Comparison of ENCODE assay signal across 17 mouse cellular contexts in the genomic region with DNA sequence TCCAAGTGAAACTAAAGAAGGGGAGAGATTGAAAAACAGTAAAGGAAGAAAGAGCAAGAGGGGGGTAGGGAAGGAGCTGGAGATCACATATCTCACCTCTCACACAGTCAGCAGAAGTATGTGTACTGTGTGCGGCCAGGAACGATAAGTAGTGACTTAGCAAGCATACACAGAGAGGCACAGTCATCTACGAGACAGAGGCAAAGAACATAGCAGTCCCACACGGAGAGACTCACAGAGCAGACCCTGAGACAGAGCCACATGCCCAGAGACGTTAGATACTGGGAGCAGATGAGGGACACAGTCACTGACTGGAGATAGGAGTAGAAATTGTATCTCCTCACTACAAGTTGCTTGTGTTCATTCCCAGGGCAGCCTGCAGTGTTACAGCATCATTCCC. TPM values are rescaled to one million over a fixed set of nuclear protein-coding genes. Genes with fewer than 3 reads are reported as not detected.
DNase-seq lines count a peak whose midpoint lies in the region; ATAC-seq and TF ChIP-seq lines count a peak whose summit lies in the region.
"Had no signal": no experiment of that assay in that cellular context is flagged by ENCODE, and none has a peak within 500 bp of the region (broad histone marks: within the 10 kb centered on the region; RNA-seq: fewer than 3 reads in every experiment).

No protein-coding gene starts in this region.

- no peak overlapping the region for H3K4me2 ChIP-seq in heart, postnatal 0 days (ENCODE audit: low read depth, low read length)
- H3K4me2 ChIP-seq in liver, embryonic 15.5 days = peak overlapping the region; percentile 79
- no peak overlapping the region for H3K4me2 ChIP-seq in forebrain, embryonic 12.5 days
- H3K4me2 ChIP-seq: hindbrain, embryonic 12.5 days had no signal

- peak overlapping the region; percentile 28; the same call in 1 of the 2 replicates for H3K27ac ChIP-seq in heart, postnatal 0 days (ENCODE audit: low read depth)
- peak overlapping the region; percentile 84 for H3K27ac ChIP-seq in MEL (ENCODE audit: control insufficient read depth, low read depth, low read length)
- H3K27ac ChIP-seq in liver, embryonic 15.5 days (replicated peaks) = peak overlapping the region; percentile 97
- no peak overlapping the region for H3K27ac ChIP-seq in forebrain, embryonic 12.5 days
- H3K27ac ChIP-seq: hindbrain, embryonic 12.5 days had no signal

- 31% methylated on average over 5 of the region's 5 CpGs for WGBS in heart, postnatal 0 days
- 9% methylated on average over 5 of the region's 5 CpGs for WGBS in liver, embryonic 15.5 days (ENCODE audit: insufficient replicate concordance)
- WGBS in forebrain, embryonic 12.5 days = 79% methylated on average over 5 of the region's 5 CpGs

- no peak for TF ChIP-seq RAD21 in MEL (IDR thresholded peaks at IDR 0.05; ENCODE audit: low read depth, low read length)

- no peak for DNase-seq in heart, postnatal 0 days (ENCODE audit: low spot score)
- no peak for DNase-seq in heart, adult 9 months (ENCODE audit: low spot score in 2 of 2)
- peak; percentile 92 for DNase-seq in MEL (ENCODE audit: low read depth, low spot score)
- no peak for DNase-seq in right cerebral cortex, postnatal 36 days (ENCODE audit: low spot score in 2 of 2)
- DNase-seq in kidney, adult 11 months = no peak
- DNase-seq: cerebellum, postnatal 14 days; forebrain, postnatal 0 days; gastrocnemius, postnatal 10 days; kidney, adult 9 months; lung, postnatal 36 days; right cerebral cortex, postnatal 25 days had no signal

- H3K36me3 ChIP-seq in heart, postnatal 0 days (replicated peaks; ENCODE audit: control insufficient read depth, insufficient read depth, low read length) = no peaks in the 10 kb centered on the region
- peaks cover 16 to 81% of the 10 kb centered on the region in 2 experiments for H3K36me3 ChIP-seq in MEL (ENCODE audit: control insufficient read depth in 1 of 2, insufficient read depth in 2 of 2, low read length in 2 of 2)
- H3K36me3 ChIP-seq in liver, embryonic 15.5 days (replicated peaks) = peaks cover 27% of the 10 kb centered on the region
- H3K36me3 ChIP-seq in forebrain, embryonic 12.5 days (replicated peaks) = no peaks in the 10 kb centered on the region
- H3K36me3 ChIP-seq: hindbrain, embryonic 12.5 days had no signal

- TF ChIP-seq POLR2A in MEL (IDR thresholded peaks at IDR 0.05; ENCODE audit: control insufficient read depth in 1 of 2, insufficient read depth in 1 of 2, low read depth in 1 of 2, low read length in 2 of 2, poor library complexity in 1 of 2) = peak; percentile 17 to 65; a peak in 2 of 4 replicates

- ATAC-seq in heart, postnatal 0 days (ENCODE audit: insufficient read depth, low read depth) = no peak
- ATAC-seq in erythroblast, adult 5-6 weeks (replicated peaks; ENCODE audit: low FRiP score, poor library complexity, severe bottlenecking) = peak; percentile 65
- peak; percentile 92 for ATAC-seq in liver, embryonic 15.5 days (ENCODE audit: insufficient read depth)
- no peak for ATAC-seq in forebrain, embryonic 12.5 days (ENCODE audit: low FRiP score)
- ATAC-seq: CD4-positive, CD25-positive, alpha-beta regulatory T cell, adult 4 months; forebrain, postnatal 0 days; Patski had no signal

- H3K79me2 ChIP-seq in MEL (ENCODE audit: control insufficient read depth, insufficient read depth, low read length, poor library complexity) = peaks cover 54% of the 10 kb centered on the region

- no peak overlapping the region for H3K9ac ChIP-seq in heart, postnatal 0 days (replicated peaks; ENCODE audit: low read depth, low read length)
- peak overlapping the region; percentile 50 for H3K9ac ChIP-seq in MEL (ENCODE audit: control insufficient read depth, low read depth, low read length, poor library complexity, severe bottlenecking)
- H3K9ac ChIP-seq in liver, embryonic 15.5 days = peak overlapping the region; percentile 53
- no peak overlapping the region for H3K9ac ChIP-seq in forebrain, embryonic 12.5 days
- H3K9ac ChIP-seq: forebrain, postnatal 0 days; hindbrain, embryonic 12.5 days had no signal

- no peaks in the 10 kb centered on the region for H3K9me3 ChIP-seq in heart, postnatal 0 days (replicated peaks; ENCODE audit: control insufficient read depth, low read length)
- H3K9me3 ChIP-seq in MEL (replicated peaks; ENCODE audit: insufficient read depth, low read length) = no peaks in the 10 kb centered on the region
- H3K9me3 ChIP-seq in liver, embryonic 15.5 days (replicated peaks) = no peaks in the 10 kb centered on the region
- no peaks in the 10 kb centered on the region for H3K9me3 ChIP-seq in forebrain, embryonic 12.5 days
- H3K9me3 ChIP-seq: hindbrain, embryonic 12.5 days had no signal

- no peak for TF ChIP-seq CTCF in heart, postnatal 0 days (IDR thresholded peaks at IDR 0.05; ENCODE audit: low read depth)
- no peak for TF ChIP-seq CTCF in MEL (IDR thresholded peaks at IDR 0.05 in 2 of 3, conservative IDR thresholded peaks at IDR 0.05 in 1 of 3; ENCODE audit: control insufficient read depth in 1 of 3, insufficient read depth in 1 of 3, low read depth in 2 of 3, low read length in 3 of 3, poor library complexity in 1 of 3, severe bottlenecking in 1 of 3)

- no peaks in the 10 kb centered on the region for H3K27me3 ChIP-seq in heart, postnatal 0 days (ENCODE audit: control insufficient read depth, insufficient read depth, low read length)
- H3K27me3 ChIP-seq in MEL (ENCODE audit: control insufficient read depth in 1 of 2, insufficient read depth in 2 of 2, low read length in 2 of 2) = no peaks in the 10 kb centered on the region
- H3K27me3 ChIP-seq in liver, embryonic 15.5 days = no peaks in the 10 kb centered on the region
- H3K27me3 ChIP-seq in forebrain, embryonic 12.5 days = no peaks in the 10 kb centered on the region
- H3K27me3 ChIP-seq: hindbrain, embryonic 12.5 days; Patski had no signal

- H3K4me1 ChIP-seq in heart, postnatal 0 days (ENCODE audit: control insufficient read depth, insufficient read depth) = peaks cover 37% of the 10 kb centered on the region
- H3K4me1 ChIP-seq in MEL (ENCODE audit: control insufficient read depth in 1 of 2, insufficient read depth in 2 of 2, low read length in 2 of 2) = peaks cover 55 to 73% of the 10 kb centered on the region in 2 experiments
- H3K4me1 ChIP-seq in liver, embryonic 15.5 days (replicated peaks) = peaks cover 88% of the 10 kb centered on the region
- peaks cover 5% of the 10 kb centered on the region for H3K4me1 ChIP-seq in forebrain, embryonic 12.5 days

- H3K4me3 ChIP-seq in heart, postnatal 0 days (ENCODE audit: low read depth, low read length) = no peak overlapping the region
- H3K4me3 ChIP-seq in MEL (ENCODE audit: control insufficient read depth in 1 of 2, insufficient read depth in 1 of 2, low read depth in 2 of 2, low read length in 2 of 2) = peak overlapping the region in 1 of 2 experiments; percentile 6; a peak in 1 of 4 replicates
- H3K4me3 ChIP-seq in liver, embryonic 15.5 days (replicated peaks) = peak overlapping the region; percentile 19
- no peak overlapping the region for H3K4me3 ChIP-seq in forebrain, embryonic 12.5 days (replicated peaks)
- H3K4me3 ChIP-seq: hindbrain, embryonic 12.5 days had no signal

- no peak for TF ChIP-seq EP300 in heart, postnatal 0 days (IDR thresholded peaks at IDR 0.05; ENCODE audit: low read depth)
- peak; percentile 83 to 89 for TF ChIP-seq EP300 in MEL (IDR thresholded peaks at IDR 0.05; ENCODE audit: low read depth in 1 of 2, low read length in 2 of 2)

TF ChIP-seq in MEL, 35 proteins besides CTCF, POLR2A, EP300 and RAD21 (continues in another document):
- TF ChIP-seq MAZ (IDR thresholded peaks at IDR 0.05; ENCODE audit: low read depth, low read length) (no peak), POLR2AphosphoS2 (IDR thresholded peaks at IDR 0.05; ENCODE audit: low read length) (no peak), BHLHE40 (IDR thresholded peaks at IDR 0.05; ENCODE audit: borderline replicate concordance, low read depth, low read length) (no peak), SMC3 (IDR thresholded peaks at IDR 0.05; ENCODE audit: low read depth, low read length) (no peak), ZKSCAN1 (IDR thresholded peaks at IDR 0.05; ENCODE audit: low read depth, low read length) (no peak), SIN3A (IDR thresholded peaks at IDR 0.05; ENCODE audit: low read length) (peak; percentile 61), USF2 (IDR thresholded peaks at IDR 0.05; ENCODE audit: borderline replicate concordance in 1 of 2, insufficient read depth in 1 of 2, low read depth in 1 of 2, low read length in 2 of 2) (no peak), TCF12 (IDR thresholded peaks at IDR 0.05; ENCODE audit: low read depth, low read length) (peak; percentile 86), GABPA (IDR thresholded peaks at IDR 0.05; ENCODE audit: low read depth, low read length) (no peak), TAL1 (IDR thresholded peaks at IDR 0.05; ENCODE audit: low read length) (peak; percentile 65), ETS1 (IDR thresholded peaks at IDR 0.05; ENCODE audit: low read depth, low read length) (peak; percentile 92), MAX (IDR thresholded peaks at IDR 0.05; ENCODE audit: low read length) (0 out of 2 replicates have a peak, but pooled peaks have one; percentile 23)

RNA-seq across cellular contexts. Expression of gene Dapp1, which starts 9.1 kb away (rescaled TPM):
- total RNA-seq in heart, postnatal 0 days (2014; rRNA removed; ENCODE audit: low replicate concordance) = 11.8 and 16.1 TPM in 2 replicates
- polyA plus RNA-seq in heart, postnatal 0 days (2015; fragmentation: Nextera tagmentation; extraction: Ambion mirVana) = 11.1 and 11.8 TPM in 2 replicates
- total RNA-seq in MEL (2012; rRNA removed) = 45.7 and 59.0 TPM in 2 replicates
- 10 to 100 TPM; 67.3 to 91.5 TPM for polyA plus RNA-seq in MEL (2012; ENCODE audit: insufficient read depth in 1 of 2, insufficient read length in 2 of 2, low read depth in 1 of 2, low replicate concordance in 2 of 2, missing spikeins in 1 of 2)
- total RNA-seq in erythroblast, adult 5-6 weeks (2015; ENCODE audit: low replicate concordance) = 18.3 and 27.6 TPM in 2 replicates
- total RNA-seq in erythroblast, adult 5-6 weeks (2017; ENCODE audit: low replicate concordance) = 21.5 and 34.1 TPM in 2 replicates
- polyA plus RNA-seq in liver, embryonic 15.5 days (2015; fragmentation: Nextera tagmentation; extraction: Ambion mirVana) = 10.5 and 12.0 TPM in 2 replicates
- 3.8 and 5.5 TPM in 2 replicates for polyA plus RNA-seq in forebrain, embryonic 12.5 days (2016; fragmentation: Nextera tagmentation; extraction: Ambion mirVana)

RNA-seq across cellular contexts. Expression of gene Lamtor3, which starts 53.9 kb away (rescaled TPM):
- total RNA-seq in heart, postnatal 0 days (2014; rRNA removed; ENCODE audit: low replicate concordance) = 62.6 and 125 TPM in 2 replicates
- polyA plus RNA-seq in heart, postnatal 0 days (2015; fragmentation: Nextera tagmentation; extraction: Ambion mirVana) = 137 and 138 TPM in 2 replicates
- total RNA-seq in MEL (2012; rRNA removed) = 73.3 and 77.5 TPM in 2 replicates
- 10 to 100 TPM in 1 of 2 experiments, not detected in 1; 88.3 TPM for polyA plus RNA-seq in MEL (2012; ENCODE audit: insufficient read depth in 1 of 2, insufficient read length in 2 of 2, low read depth in 1 of 2, low replicate concordance in 2 of 2, missing spikeins in 1 of 2)
- 31.6 and 47.8 TPM in 2 replicates for total RNA-seq in erythroblast, adult 5-6 weeks (2015; ENCODE audit: low replicate concordance)
- total RNA-seq in erythroblast, adult 5-6 weeks (2017; ENCODE audit: low replicate concordance) = 45.0 and 49.3 TPM in 2 replicates
- 52.1 and 53.8 TPM in 2 replicates for polyA plus RNA-seq in liver, embryonic 15.5 days (2015; fragmentation: Nextera tagmentation; extraction: Ambion mirVana)
- 103 and 106 TPM in 2 replicates for polyA plus RNA-seq in forebrain, embryonic 12.5 days (2016; fragmentation: Nextera tagmentation; extraction: Ambion mirVana)

Comparison
In these comparisons a context has a peak if more than half of its experiments do, and no peak if none do; other contexts are left out.
1. ATAC-seq: peak in erythroblast, adult 5-6 weeks (single experiment) and liver, embryonic 15.5 days (single experiment); none in heart, postnatal 0 days (single experiment) and forebrain, embryonic 12.5 days (single experiment).
2. H3K9ac ChIP-seq: peak in MEL (single experiment) and liver, embryonic 15.5 days (single experiment); none in heart, postnatal 0 days (single experiment) and forebrain, embryonic 12.5 days (single experiment).